Mouse (Mus musculus) testis, adult 2 months (tissue): ENCODE measurements around the gene Ndrg2. TPM values are rescaled to one million over a fixed set of nuclear protein-coding genes. Genes with fewer than 3 reads are reported as not detected.
A peak's percentile ranks its signal among the peaks of the same experiment; 100 is the strongest.

Source experiments
- H3K27ac ChIP-seq: fragments of 200-500 bp; 2 replicates; pipeline ENCODE4 v1.5.1; 2012; ENCODE audit warnings: low read depth, low read length; ENCODE audit not compliant: control insufficient read depth, insufficient read depth
- H3K27me3 ChIP-seq: fragments of 200-500 bp; 2 replicates; pipeline ENCODE4 v1.6.1; 2012; ENCODE audit warnings: mild to moderate bottlenecking, low read length, moderate library complexity; ENCODE audit not compliant: control insufficient read depth, insufficient read depth
- H3K36me3 ChIP-seq: fragments of 200-500 bp; 2 replicates; pipeline ENCODE4 v1.6.1; 2012; ENCODE audit warnings: mild to moderate bottlenecking, low read length; ENCODE audit not compliant: control insufficient read depth, insufficient read depth
- H3K4me1 ChIP-seq: fragments of 200-500 bp; 2 replicates; pipeline ENCODE4 v1.6.1; 2012; ENCODE audit warnings: low read length; ENCODE audit not compliant: control insufficient read depth, insufficient read depth
- H3K4me3 ChIP-seq: fragments of 200-500 bp; 2 replicates; pipeline ENCODE4 v1.5.1; 2012; ENCODE audit warnings: low read depth, mild to moderate bottlenecking, low read length, moderate library complexity, mixed read lengths; ENCODE audit not compliant: control insufficient read depth
- CTCF ChIP-seq: fragments of 200-500 bp; IDR thresholded peaks from 2 replicates; pipeline ENCODE4 v1.5.1; 2012; ENCODE audit warnings: low read depth, mild to moderate bottlenecking, inconsistent platforms, low read length, moderate library complexity; ENCODE audit not compliant: control insufficient read depth, insufficient read depth, insufficient replicate concordance
- POLR2A ChIP-seq: fragments of 200-500 bp; IDR thresholded peaks from 2 replicates; pipeline ENCODE4 v1.6.1; 2012; ENCODE audit warnings: low read depth, mild to moderate bottlenecking, inconsistent platforms, low read length, moderate library complexity; ENCODE audit not compliant: control insufficient read depth
- polyA plus RNA-seq: library from polyadenylated mRNA; depleted of rRNA; stranded (reverse); fragments of >200 nt; gene quantifications from 2 replicates; pipeline ENCODE4 v1.2.3, GENCODE M21; 2012

Ndrg2 gene
- polyA plus RNA-seq, 1 experiment = 31.6 TPM

- Histone ChIP-seq H3K4me3 (no peak overlapping the region), H3K36me3 (no peaks in the 10 kb centered on the region), H3K27ac (peak overlapping the region; percentile 42; the same call in 1 of the 2 replicates), H3K4me1 (peaks cover 5% of the 10 kb centered on the region), H3K27me3 (no peaks in the 10 kb centered on the region)
- no peak for TF ChIP-seq POLR2A
- TF ChIP-seq CTCF = no peak
These were observed 8.0 kb upstream of the Ndrg2 start for GRCm38 (mm10) chr14:51921759-51922570.

GRCm38 (mm10) chr14:51918966-51919365 lies 5.0 kb upstream of the Ndrg2 start:
- Histone ChIP-seq H3K4me1 (peaks cover 7% of the 10 kb centered on the region), H3K36me3 (no peaks in the 10 kb centered on the region), H3K27ac (no peak overlapping the region), H3K27me3 (no peaks in the 10 kb centered on the region), H3K4me3 (peak overlapping the region; percentile 70)
- TF ChIP-seq POLR2A = no peak
- no peak for TF ChIP-seq CTCF

- H3K36me3 ChIP-seq = no peaks in the 10 kb centered on the region
- peaks cover 10% of the 10 kb centered on the region for H3K4me1 ChIP-seq
- H3K4me3 ChIP-seq = peak within 1 kb of the TSS; percentile 70
- no peaks in the 10 kb centered on the region for H3K27me3 ChIP-seq
- TF ChIP-seq CTCF = no peak
- no peak within 1 kb of the TSS for H3K27ac ChIP-seq
These were observed 4.2 kb upstream of the Ndrg2 start, which contains the start of gene Tppp2 for GRCm38 (mm10) chr14:51918125-51918524. Tppp2 (plus strand) TSS chr14:51918425.

- Histone ChIP-seq H3K27me3 (no peaks in the 10 kb centered on the region), H3K27ac (no peak overlapping the region), H3K4me1 (peaks cover 16% of the 10 kb centered on the region), H3K4me3 (no peak overlapping the region), H3K36me3 (no peaks in the 10 kb centered on the region)
- no peak for TF ChIP-seq CTCF
- TF ChIP-seq POLR2A = no peak
These were observed 2.6 kb upstream of the Ndrg2 start for GRCm38 (mm10) chr14:51916539-51916938.

GRCm38 (mm10) chr14:51915030-51915429 lies 1.1 kb upstream of the Ndrg2 start:
- TF ChIP-seq POLR2A = no peak
- no peak for TF ChIP-seq CTCF
- H3K36me3 ChIP-seq = no peaks in the 10 kb centered on the region
- H3K27me3 ChIP-seq = no peaks in the 10 kb centered on the region
- no peak overlapping the region for H3K4me3 ChIP-seq
- peaks cover 15% of the 10 kb centered on the region for H3K4me1 ChIP-seq
- H3K27ac ChIP-seq = no peak overlapping the region

- Histone ChIP-seq H3K4me3 (peak overlapping the region; percentile 76), H3K27me3 (no peaks in the 10 kb centered on the region), H3K27ac (peak overlapping the region; percentile 72), H3K36me3 (no peaks in the 10 kb centered on the region), H3K4me1 (peaks cover 15% of the 10 kb centered on the region)
- TF ChIP-seq CTCF (no peak), POLR2A (no peak; the same call in 1 of the 2 replicates)
These were observed 647 bp downstream of the Ndrg2 start for GRCm38 (mm10) chr14:51913062-51913959.
